Mouse (Mus musculus): Measurements from ENCODE around the gene Ift57. TPM values are rescaled to one million over a fixed set of nuclear protein-coding genes. Genes with fewer than 3 reads are reported as not detected.

Gene Ift57
- polyA plus RNA-seq, 1 experiment from 2014 or later = 41.5 TPM

- no peak for ATAC-seq (ENCODE audit: low FRiP score)
- no peaks in the 10 kb centered on the region for H3K27me3 ChIP-seq
- H3K4me3 ChIP-seq = no peak overlapping the region
- 59% methylated on average over 5 of the region's 5 CpGs for whole genome bisulfite sequencing
- H3K4me2 ChIP-seq (replicated peaks) = no peak overlapping the region
- no peaks in the 10 kb centered on the region for H3K36me3 ChIP-seq
- no peaks in the 10 kb centered on the region for H3K9me3 ChIP-seq (replicated peaks)
- H3K27ac ChIP-seq = no peak overlapping the region
- peaks cover 24% of the 10 kb centered on the region for H3K4me1 ChIP-seq
- H3K9ac ChIP-seq = no peak overlapping the region
Observed at GRCm38 (mm10) chr16:49801399-49801798, 102.4 kb downstream of the Ift57 start.

DNA sequence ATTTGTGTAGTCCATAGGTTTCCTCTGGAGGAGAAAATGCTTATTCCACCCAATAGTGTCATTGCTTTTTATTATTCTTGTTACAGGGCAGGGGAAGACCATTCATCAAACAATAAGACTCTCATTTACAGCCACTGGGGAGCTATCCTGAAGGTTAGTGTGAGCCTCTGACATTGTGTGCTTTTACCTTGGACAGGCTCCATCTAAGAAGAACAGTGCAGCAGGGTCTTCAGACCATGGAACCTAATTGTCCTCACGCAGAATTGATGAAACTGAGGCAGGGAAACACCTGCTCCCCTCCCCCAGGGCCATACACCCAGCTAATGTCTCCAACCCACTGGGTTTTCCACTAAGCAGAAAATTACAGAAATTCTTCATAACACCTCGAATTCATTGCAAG is 104.0 kb downstream of the Ift57 start:
- ATAC-seq (ENCODE audit: low FRiP score) = peak; percentile 69

DNA sequence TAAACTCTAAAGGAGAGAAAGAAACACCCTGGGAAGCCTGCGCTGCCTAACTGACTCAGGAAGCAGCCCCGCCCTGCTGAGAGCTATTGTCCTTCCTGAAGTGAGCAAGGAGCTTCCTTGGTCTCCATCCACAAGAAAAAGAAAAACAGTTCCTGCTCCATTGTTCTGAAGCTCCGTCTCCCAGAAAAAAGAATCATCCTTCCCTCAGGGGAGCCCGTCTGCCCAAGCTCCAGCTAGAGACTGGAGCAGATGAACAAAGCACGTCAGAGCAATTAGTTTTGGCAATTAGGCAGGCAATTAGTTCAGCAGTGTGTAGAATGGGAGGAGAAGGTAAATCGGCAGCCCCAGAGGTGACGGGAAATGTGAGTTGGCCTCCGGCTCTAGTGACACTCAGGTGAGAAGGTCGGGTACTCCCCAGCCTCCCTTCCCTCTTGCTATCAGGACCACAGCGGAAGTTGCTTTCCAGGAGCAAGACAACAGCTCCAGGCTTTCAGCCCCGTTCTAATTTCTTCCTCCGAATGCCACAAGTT is 105.0 kb downstream of the Ift57 start:
- Histone ChIP-seq H3K27me3 (no peaks in the 10 kb centered on the region), H3K9me3 (replicated peaks) (no peaks in the 10 kb centered on the region), H3K36me3 (no peaks in the 10 kb centered on the region), H3K4me1 (peaks cover 24% of the 10 kb centered on the region), H3K27ac (peak overlapping the region; percentile 19; the same call in 1 of the 2 replicates), H3K9ac (no peak overlapping the region), H3K4me2 (replicated peaks) (peak overlapping the region; percentile 55), H3K4me3 (peak overlapping the region; percentile 17)
- peak; percentile 71 for ATAC-seq (ENCODE audit: low FRiP score)
- 1% methylated on average over 12 of the region's 12 CpGs for WGBS

More for the DNA sequence above, 104.0 kb downstream of the Ift57 start:
- Histone ChIP-seq H3K4me3 (no peak overlapping the region), H3K27me3 (no peaks in the 10 kb centered on the region), H3K9ac (no peak overlapping the region), H3K4me1 (peaks cover 24% of the 10 kb centered on the region), H3K9me3 (replicated peaks) (no peaks in the 10 kb centered on the region), H3K4me2 (replicated peaks) (no peak overlapping the region), H3K27ac (no peak overlapping the region), H3K36me3 (no peaks in the 10 kb centered on the region)
- WGBS = 37% methylated on average over 2 of the region's 2 CpGs

DNA sequence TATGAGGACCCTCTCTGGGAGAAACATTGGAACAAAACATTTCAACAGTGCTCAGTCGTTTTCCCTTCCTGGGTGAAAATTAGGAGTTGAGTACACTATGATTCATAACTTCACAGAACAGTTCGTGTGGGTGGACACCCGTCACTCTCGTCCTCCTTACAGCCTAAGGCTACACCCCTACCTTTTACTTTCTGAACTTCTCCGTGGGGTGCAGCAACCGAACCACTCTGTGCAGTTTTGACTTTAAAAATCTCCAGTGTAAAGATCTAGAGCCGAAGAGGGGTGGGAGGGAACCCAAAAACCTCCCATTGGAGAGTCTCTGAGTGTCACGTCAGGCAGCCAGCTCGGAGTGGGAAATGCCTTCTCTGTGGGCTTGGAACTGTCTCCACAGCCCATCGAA is 107.9 kb downstream of the Ift57 start:
- H3K4me2 ChIP-seq (replicated peaks) = no peak overlapping the region
- ATAC-seq (ENCODE audit: low FRiP score) = no peak
- 85% methylated on average over 10 of the region's 10 CpGs for WGBS
- H3K27ac ChIP-seq = no peak overlapping the region
- H3K9me3 ChIP-seq (replicated peaks) = no peaks in the 10 kb centered on the region
- H3K9ac ChIP-seq = no peak overlapping the region
- no peaks in the 10 kb centered on the region for H3K36me3 ChIP-seq
- H3K4me1 ChIP-seq = peaks cover 13% of the 10 kb centered on the region
- no peak overlapping the region for H3K4me3 ChIP-seq
- H3K27me3 ChIP-seq = no peaks in the 10 kb centered on the region

- H3K27ac ChIP-seq = no peak overlapping the region
- H3K9ac ChIP-seq = no peak overlapping the region
- H3K4me3 ChIP-seq = no peak overlapping the region
- ATAC-seq (ENCODE audit: low FRiP score) = no peak
- H3K4me2 ChIP-seq (replicated peaks) = no peak overlapping the region
- no peaks in the 10 kb centered on the region for H3K27me3 ChIP-seq
- H3K36me3 ChIP-seq = no peaks in the 10 kb centered on the region
- H3K9me3 ChIP-seq (replicated peaks) = no peaks in the 10 kb centered on the region
- H3K4me1 ChIP-seq = peaks cover 12% of the 10 kb centered on the region
- WGBS = 83% methylated on average over 7 of the region's 7 CpGs
Observed at GRCm38 (mm10) chr16:49807419-49807841, 108.4 kb downstream of the Ift57 start.

- H3K4me2 ChIP-seq (replicated peaks) = no peak overlapping the region
- no peaks in the 10 kb centered on the region for H3K36me3 ChIP-seq
- H3K9me3 ChIP-seq (replicated peaks) = no peaks in the 10 kb centered on the region
- H3K27me3 ChIP-seq = no peaks in the 10 kb centered on the region
- no peak overlapping the region for H3K4me3 ChIP-seq
- H3K4me1 ChIP-seq = peaks cover 16% of the 10 kb centered on the region
- ATAC-seq (ENCODE audit: low FRiP score) = no peak
- WGBS = 84% methylated on average over 18 of the region's 18 CpGs
- H3K9ac ChIP-seq = no peak overlapping the region
- H3K27ac ChIP-seq = no peak overlapping the region
Observed at GRCm38 (mm10) chr16:49807862-49808430, 108.9 kb downstream of the Ift57 start.

- H3K27ac ChIP-seq = no peak overlapping the region
- H3K9ac ChIP-seq = no peak overlapping the region
- no peak for ATAC-seq (ENCODE audit: low FRiP score)
- no peak overlapping the region for H3K4me3 ChIP-seq
- no peaks in the 10 kb centered on the region for H3K36me3 ChIP-seq
- WGBS = 82% methylated on average over 2 of the region's 2 CpGs
- no peaks in the 10 kb centered on the region for H3K27me3 ChIP-seq
- no peak overlapping the region for H3K4me2 ChIP-seq (replicated peaks)
- H3K9me3 ChIP-seq (replicated peaks) = no peaks in the 10 kb centered on the region
- H3K4me1 ChIP-seq = peaks cover 5% of the 10 kb centered on the region; the same call in 1 of the 2 replicates
Observed at GRCm38 (mm10) chr16:49811897-49812296, 112.9 kb downstream of the Ift57 start.

GRCm38 (mm10) chr16:49812821-49813616 is 114.0 kb downstream of the Ift57 start:
- Histone ChIP-seq H3K27me3 (no peaks in the 10 kb centered on the region), H3K4me1 (peaks cover 5% of the 10 kb centered on the region; the same call in 1 of the 2 replicates), H3K36me3 (no peaks in the 10 kb centered on the region), H3K4me3 (no peak overlapping the region), H3K9me3 (replicated peaks) (no peaks in the 10 kb centered on the region), H3K27ac (no peak overlapping the region), H3K4me2 (replicated peaks) (no peak overlapping the region), H3K9ac (no peak overlapping the region)
- ATAC-seq (ENCODE audit: low FRiP score) = no peak
- 70% methylated on average over 10 of the region's 10 CpGs for WGBS

- WGBS = 68% methylated on average over 4 of the region's 4 CpGs
- peaks cover 5% of the 10 kb centered on the region; the same call in 1 of the 2 replicates for H3K4me1 ChIP-seq
- no peak overlapping the region for H3K4me2 ChIP-seq (replicated peaks)
- ATAC-seq (ENCODE audit: low FRiP score) = no peak
- H3K27me3 ChIP-seq = no peaks in the 10 kb centered on the region
- H3K36me3 ChIP-seq = no peaks in the 10 kb centered on the region
- no peak overlapping the region for H3K9ac ChIP-seq
- no peak overlapping the region for H3K27ac ChIP-seq
- H3K4me3 ChIP-seq = no peak overlapping the region
- H3K9me3 ChIP-seq (replicated peaks) = no peaks in the 10 kb centered on the region
Observed at GRCm38 (mm10) chr16:49814419-49814818, 115.4 kb downstream of the Ift57 start.

Other genes with a start within 250 kb of the Ift57 start
- 92.0 and 95.1 TPM in 2 replicates for gene Cd47, start 101.3 kb downstream of the Ift57 start, polyA plus RNA-seq (2016; fragmentation: Nextera tagmentation; extraction: Ambion mirVana)

Measured in hindbrain, embryonic 12.5 days (tissue).